Mouse (Mus musculus) spleen, postnatal 36 days (tissue): Measurements from ENCODE around the gene Lclat1.

Experiments
- DNase-seq, 2 experiments: peaks; one replicate each; pipeline ENCODE4 v3.0.0; 2022; ENCODE audit warnings: low spot score in 2 of 2, mixed read lengths in 1 of 2

Gene Lclat1

DNA sequence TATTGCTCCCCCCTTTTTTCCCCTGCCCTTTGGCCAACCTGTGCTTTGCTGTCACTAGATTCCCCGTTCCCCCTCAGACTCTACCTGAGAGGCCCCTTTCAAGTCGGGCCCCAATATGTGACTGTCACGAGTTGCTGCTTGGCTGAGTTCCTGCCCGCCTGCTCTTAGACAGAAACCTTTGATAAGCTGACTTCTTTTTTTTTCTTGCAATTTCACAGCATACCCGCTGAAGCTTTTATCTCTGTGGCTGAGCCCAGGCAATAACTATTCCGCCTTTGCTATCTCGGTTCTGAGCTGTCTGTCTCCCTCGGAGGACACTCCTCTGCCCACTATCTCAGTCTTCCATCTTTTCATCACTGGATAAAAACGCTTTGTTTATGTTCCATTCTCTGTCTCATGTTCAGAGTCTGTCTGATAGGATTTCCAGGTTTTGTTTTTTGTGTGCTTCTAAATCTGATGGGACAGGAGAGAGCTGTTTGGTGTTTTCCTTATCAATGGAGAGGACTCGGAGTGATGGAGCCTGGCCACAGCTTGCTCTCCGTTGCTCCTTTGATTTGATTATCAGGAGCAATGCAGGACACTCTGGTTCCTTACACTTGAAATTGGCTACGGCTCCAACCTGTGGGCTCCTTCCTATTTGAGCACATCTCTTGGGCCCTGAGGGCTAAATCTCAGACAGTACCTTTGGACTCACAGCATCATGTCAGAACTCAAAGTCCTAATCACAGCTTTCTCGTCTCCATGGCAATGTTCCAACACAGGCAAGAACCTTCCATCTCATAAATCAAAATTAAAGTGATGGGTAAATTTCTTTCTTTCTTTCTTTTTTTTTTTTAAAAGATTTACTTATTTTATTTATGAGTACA is 20.5 kb upstream of the Lclat1 start:
- DNase-seq, result peak; percentile 46 to 47

DNA sequence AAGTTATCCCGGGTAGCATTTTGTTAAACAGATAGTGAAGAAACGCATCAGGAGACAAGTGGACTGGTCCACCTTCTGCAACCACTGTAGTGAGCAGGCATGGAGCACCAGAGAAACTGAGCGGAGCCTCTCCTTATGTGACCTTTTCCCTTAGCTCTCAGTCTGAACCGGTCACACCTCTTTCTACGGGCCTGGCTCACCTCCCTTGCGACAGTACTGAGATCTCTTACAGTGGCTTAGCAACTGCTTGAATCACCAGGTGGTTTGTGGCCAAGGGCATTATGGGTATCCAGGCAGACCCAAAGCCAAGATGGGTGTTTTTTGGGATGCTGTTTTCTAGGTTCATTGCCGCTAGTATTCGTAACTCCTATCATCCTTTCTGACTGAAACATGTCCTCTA is 16.4 kb upstream of the Lclat1 start:
- DNase-seq, result no peak

DNA sequence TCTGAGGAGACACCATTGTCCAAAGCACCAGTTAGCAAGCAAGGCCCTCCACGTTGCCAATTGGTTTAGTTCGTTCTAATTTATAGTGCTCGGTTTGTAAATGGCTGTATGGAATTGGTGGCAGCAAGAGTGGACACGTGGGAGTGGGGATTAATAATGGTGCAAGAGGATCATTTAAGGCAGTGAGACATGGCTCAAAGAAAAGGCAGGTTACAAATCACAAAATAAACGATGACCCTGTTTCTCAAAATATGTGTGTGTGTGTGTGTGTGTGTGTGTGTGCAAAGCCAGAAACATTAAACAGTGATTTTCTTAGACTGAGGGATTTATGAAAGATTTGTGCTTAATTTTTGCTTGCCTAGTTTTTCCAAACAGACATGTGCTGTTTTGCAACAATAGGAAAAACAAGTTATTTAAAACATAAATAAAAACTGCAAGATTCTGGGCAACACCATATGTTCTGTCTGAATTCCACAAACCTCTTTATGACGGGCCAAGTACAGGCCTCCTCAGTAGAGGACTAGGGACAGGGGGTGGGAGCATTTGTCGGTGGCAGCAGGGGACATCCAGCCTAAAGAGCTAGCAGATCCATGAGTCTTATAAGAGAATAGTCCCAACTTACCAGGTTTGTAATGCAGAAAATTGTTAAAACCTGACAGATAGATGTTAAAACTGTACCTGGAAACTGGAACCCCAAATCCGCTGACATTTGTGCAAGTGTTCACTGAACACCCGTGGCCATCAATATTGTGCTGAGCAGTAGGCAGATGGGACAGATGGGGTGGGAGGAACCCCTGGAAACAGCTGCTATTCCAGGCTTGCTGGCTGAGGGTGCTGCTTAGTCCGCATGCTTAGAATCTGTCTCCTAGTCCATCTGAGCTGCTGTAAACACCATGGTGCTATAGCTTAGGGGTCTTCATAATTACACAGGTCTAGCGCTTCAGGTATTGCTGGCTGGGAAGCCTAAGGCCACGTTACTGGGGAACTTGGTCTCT is 15.4 kb upstream of the Lclat1 start:
- no peak for DNase-seq

DNA sequence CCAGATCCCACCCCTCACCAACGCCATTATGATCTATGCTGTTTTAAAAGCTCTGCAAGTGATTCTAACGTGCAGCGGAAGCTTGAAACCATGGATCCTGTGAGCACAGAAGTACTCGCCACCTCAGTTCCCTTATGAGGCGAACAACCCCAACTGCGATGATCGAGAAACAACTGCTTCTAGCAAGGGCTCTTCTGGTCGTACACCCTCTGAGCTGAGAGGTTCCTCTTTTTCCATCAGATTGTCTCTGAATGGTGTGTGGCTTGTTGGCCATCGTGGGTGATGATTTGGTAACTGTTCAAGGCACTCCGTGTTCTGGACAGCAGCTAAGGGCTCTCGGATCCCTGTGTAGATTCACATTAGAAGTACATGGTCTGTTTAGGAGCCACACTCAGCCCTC is 12.7 kb upstream of the Lclat1 start:
- DNase-seq, result peak; percentile 73 to 77

DNA sequence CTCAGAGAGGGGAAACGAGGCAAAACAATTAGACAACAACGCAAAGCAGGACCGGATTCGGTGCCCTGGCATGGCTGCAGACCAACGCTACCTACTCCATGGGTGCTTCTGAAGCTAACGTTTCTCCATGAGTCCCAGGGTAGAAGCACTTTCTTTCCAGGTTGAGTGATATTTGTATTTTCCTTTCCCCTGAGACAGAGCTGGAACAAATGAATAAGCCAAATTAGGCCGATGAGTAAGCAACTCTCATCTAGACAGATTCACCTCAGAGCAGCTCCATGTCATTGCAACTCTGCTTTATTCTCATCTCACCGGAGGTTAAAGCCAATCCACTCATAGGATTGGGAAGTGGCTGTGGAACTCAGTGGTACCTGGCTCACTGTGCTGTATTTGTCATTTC is 12.2 kb upstream of the Lclat1 start:
- DNase-seq, result no peak

DNA sequence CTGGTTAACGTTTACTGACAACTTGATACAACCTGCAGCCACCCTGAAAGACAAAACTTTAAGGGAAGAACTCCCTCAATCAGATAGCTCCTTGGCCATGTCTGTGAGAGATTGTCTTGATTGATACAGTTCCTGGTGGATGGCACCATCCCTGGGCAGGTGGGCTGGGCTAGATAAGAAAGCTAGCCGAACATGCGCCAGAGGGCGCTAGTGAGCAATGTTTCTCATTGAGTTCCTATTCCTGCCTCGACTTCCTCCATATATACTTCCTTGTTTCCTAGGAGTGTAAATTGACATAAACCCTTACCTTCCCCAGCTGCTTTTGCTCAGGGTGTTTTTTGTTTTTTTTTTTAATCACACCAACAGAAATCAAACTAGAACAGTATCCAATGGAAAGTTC is 11.3 kb upstream of the Lclat1 start:
- peak; percentile 40 to 61 for DNase-seq

DNA sequence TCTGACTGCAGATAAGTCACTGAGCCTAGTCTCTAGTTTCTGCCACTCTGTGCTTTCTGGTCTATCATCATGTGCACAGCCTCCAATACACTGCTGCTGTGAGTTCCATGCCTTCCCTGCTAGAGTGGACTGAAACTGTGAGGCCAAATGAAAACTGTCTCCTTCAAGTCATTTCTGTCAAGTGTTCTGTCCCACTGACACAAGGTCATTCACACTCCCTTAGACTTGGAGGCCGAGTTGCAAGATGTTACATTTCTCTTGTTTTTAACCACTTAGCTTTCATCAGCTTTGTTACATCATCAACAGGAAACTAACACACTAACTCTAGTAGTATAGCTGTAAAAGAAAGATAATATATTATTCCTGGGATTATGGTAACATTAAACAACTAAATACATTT is 9.1 kb upstream of the Lclat1 start:
- DNase-seq, result no peak

DNA sequence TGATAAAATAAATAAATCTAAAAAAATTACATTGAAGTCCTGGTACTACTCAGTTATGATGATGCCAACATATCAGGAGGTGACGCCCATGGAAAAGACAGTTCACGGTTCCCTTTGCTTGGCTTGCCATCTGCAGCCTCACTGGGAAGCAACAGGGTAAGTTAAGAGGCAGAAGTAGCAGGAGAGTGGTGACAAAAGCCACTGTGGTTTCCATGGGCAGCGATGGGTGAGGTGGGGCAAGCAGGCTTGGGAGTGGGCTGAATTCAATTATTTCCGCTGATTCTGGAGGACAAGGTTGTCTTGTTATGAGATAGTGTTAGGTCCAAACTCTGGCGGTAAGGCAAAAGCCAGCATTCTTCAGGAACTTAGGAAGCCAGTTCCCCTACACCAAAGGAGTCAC is 7.4 kb upstream of the Lclat1 start:
- DNase-seq, result no peak

DNA sequence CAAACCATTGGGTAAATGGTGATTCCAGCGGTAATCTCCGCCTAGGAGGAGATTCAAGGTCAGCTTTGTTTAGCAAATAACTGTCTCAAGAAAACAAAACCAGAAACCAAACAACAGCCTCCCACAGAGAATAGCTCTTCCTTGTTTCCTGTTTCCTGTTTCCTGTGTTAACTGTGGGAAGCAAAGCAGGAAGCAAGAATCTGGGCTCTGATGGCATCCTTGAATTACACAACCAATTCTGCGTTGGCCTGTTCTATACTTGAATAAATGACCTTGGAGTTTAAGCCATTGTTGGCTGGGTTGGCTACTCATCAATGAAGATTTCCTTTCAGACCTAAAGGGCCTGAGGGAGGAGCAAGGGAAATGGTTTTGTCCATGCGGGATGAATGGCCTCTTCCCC is 5.2 kb upstream of the Lclat1 start:
- no peak for DNase-seq

DNA sequence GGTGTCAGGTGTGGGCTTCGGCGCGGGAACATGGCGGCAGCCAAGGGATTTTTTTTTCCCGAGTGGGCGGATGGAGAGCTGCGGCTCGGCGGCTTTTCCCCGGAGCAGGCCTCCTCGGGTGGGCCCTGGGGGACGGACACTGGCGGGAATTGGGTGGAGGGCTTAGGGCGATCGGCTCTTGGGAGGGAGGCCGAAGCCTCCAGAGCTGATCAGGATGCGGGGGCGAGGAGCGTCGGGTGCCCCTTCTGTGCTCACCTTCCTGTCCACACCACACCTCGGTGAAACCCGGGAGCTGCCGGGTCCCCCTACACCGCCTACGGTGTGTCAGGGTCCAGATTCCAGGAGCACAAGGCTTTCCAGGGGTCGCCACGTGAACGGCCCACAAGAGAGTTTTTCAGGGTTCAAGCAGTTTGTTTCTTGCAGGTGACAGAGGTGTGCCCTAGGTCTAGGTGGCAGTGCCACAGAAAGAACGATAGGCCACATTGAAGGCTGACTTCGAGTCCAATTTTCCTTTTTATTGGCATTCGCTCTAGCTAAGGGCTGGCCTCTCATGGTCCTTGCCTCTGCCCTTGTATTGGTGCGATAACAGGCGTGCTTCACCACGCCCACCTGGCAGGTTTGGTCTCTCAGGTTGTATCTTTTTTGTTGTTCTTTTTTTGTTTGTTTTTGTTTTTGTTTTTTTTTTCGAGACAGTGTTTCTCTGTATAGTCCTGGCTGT is 544 bp downstream of the Lclat1 start:
- peak in 1 of 2 experiments; percentile 4 for DNase-seq

DNA sequence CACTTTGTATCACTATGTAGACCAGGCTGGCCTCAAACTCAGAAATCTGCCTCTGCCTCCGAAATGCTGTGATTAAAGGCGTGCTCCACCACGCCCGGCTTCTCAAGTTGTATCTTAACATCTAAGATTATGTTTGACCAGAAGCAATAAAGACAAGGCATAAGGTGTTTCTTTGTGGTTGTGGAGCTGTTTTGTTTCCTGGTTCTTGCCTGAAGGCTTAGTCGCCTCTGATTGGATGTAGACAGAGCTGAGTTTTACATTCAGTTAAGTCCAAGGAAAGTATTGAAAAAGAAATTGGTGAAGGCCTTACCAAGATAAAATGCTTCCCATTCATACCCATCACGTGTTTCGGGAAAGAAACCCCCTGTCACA is 1.1 kb downstream of the Lclat1 start:
- no peak for DNase-seq

DNA sequence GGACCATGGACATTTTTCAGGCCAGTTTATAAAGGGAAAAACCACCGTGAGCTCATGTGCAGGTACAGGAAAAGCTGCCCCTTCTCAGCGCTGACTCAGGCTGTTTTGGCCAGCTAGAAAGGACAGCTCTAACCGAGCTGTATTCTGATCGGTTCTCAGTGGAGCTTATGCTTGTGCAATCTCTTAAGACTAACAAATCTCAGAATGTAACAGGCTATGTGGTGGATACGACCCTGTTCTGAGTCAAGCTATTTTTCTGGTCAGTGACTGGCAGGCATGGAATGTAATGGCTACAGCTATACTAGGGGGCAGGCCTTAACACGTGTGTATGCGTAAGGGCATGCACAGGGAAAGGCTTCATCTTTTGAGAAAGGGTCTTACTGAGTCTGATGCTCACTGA is 4.3 kb downstream of the Lclat1 start:
- no peak for DNase-seq

DNA sequence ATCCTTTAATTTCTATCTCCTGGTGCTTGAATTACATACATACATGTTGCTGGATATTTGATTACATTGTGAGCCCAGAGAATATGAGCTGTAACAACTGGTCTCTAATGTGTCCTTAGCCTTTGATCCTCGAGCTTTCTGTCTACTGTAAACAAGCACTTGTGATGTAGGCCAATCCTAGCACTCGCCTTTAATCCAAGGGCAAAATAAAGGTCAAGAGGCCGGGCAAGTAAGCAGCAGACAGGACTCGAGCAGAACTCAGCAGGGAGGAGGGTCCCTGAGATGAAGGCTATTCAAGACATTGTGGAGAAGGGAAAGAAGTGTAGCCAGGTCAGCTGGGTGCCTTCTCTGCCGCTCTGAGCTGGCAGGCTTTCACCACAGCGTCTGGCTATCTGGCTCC is 4.8 kb downstream of the Lclat1 start:
- DNase-seq, result no peak

DNA sequence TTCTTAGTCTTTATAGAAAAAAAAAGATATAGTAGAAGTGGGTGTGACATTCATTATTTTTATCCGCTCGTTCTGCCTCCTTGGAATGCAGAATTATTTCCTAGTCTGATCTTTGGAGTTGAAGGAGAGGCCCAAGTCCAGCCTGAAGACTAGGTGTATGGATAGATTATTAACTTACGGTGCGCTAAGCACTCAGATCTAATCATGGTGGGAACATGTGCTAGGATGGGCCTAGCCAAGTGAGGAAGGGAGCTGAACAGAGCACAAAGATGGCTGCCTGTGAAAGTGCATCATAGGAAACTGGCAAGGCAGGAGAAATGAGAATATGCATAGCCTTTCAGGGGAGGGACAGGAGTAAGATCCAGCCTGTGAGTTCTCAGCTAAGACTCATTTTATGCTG is 5.4 kb downstream of the Lclat1 start:
- no peak for DNase-seq

DNA sequence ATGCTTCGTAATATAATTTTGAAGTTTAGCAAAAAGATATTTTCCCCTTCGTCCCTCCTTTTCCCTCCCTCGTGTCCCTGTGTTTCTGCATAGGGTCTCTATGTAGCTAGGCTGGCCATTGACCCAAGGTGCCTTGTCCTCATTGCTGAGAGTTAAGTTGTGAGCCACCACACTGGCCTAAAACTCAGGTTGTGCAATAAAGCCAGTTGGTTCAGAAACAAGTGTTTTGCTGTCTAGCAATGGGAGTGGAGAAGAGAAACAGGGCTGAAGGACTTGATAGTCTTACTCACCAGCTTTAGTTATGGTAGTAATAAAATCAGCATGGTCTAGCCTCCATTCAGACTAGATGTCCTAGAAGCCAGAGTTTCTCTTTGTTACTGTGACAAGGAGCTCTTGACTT is 10.3 kb downstream of the Lclat1 start:
- DNase-seq, result no peak

DNA sequence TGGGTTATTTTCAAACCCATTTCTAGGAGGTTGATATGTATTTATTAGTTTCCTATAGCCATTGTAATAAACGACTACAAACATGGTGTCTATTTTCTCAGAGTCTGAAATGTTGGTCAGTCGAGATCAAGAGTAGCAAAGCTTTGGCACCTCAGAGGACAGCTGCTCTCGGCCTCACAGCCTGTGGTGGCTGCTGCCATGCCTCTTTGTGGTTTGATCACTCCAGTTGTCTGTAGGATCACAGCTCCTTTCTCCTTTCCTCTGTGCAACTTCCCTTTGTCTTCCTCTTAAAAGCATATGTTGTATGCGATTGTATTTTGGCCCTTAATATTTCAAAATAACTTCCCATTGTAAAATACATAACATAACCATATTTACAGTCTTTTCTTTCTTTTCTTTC is 10.9 kb downstream of the Lclat1 start:
- DNase-seq, result no peak

DNA sequence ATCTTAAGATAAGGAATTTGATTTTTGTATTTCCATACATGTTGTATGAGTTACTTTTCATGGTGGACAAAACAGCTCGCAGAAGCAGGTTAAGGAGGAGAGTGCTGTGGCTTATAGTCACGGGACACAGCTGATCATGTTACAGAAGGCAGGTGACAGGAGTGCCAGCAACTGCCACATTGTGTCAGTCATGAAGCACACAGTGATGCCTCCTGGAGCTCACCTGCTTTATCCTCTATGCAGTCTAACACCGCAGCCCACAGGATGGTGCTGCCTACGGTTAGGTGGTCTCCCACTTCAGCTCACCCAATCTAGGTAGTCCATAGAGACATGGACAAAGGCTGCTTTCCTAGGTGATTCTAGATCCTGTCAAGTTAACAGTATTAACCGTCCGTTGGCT is 11.4 kb downstream of the Lclat1 start:
- no peak for DNase-seq

DNA sequence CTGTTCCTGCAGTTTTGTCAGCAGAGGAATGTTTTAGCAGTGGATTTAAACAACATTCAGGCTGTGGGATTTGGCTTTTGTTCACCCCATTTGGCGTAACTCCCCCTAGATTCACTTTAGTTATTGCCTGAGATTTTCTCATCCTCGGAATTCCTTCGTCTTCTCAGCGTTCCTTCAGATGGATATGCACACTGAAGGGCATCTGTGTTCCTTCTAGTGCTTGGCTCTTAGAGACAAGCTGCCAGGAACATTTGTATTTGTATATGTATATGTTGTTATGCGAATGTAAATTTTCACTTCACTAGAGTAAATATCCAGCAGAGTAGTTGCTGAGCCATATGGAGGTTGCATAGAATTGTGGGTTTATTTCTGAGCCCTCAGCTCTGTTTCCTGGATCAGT is 12.8 kb downstream of the Lclat1 start:
- no peak for DNase-seq

DNA sequence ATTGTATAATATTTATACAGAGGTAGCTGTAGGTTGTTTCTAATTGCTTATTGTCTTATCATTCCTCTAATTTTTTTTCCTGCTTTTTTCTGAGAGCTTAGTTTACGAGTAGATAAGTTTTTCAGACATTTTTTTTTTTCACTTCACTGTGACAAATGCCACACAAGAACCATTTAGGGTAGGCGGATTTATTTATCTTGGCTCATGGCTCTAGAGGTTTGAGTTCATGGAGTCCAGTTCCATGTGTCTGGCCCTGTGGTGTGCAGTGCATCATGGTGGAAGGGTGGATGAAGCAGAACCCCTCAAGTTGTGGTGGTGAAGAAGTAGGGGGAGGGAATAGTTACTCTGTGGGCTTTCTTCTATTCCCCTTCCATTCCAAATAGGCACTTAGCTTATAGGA is 13.9 kb downstream of the Lclat1 start:
- DNase-seq, result no peak

DNA sequence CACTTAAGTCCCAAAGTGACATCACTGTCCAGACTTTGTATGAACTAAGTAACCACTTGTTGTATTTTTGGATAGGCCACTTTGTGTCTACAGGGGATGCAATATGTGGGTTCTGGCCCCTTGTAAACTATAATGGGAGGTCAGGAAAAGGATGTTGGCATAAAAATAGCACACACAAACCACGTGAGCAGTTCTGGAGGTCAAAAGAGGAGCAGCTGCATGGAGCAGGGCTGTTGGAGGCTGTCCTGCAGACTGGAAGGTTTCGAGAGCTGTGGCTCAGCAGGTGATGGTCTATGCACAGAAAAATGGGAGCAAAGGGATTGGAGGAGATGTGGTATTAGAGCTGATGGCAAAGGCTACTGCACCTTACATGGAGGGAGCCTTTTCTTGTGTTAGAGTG is 18.6 kb downstream of the Lclat1 start:
- DNase-seq, result no peak

DNA sequence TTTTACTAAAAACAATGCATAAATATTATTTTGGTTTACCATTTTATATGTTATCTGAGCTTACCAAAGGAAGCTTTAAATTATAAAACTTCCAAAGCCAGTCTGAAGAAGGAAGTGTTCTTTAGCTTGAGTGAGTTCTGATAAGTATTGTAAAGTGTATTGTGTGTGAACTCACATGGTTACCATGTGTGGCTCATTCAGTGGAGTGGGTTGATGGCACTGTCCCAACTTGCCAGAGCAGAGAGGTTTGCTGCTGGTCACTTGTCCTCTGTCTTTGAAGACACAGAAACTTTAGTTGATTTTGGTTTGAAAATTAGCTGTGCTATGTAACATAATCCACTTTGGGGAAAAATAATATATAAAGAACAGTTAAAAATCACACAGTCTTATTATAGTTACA is 19.1 kb downstream of the Lclat1 start:
- DNase-seq, result no peak
